Mouse (Mus musculus): ENCODE measurements around the gene P2ry4.

DNA sequence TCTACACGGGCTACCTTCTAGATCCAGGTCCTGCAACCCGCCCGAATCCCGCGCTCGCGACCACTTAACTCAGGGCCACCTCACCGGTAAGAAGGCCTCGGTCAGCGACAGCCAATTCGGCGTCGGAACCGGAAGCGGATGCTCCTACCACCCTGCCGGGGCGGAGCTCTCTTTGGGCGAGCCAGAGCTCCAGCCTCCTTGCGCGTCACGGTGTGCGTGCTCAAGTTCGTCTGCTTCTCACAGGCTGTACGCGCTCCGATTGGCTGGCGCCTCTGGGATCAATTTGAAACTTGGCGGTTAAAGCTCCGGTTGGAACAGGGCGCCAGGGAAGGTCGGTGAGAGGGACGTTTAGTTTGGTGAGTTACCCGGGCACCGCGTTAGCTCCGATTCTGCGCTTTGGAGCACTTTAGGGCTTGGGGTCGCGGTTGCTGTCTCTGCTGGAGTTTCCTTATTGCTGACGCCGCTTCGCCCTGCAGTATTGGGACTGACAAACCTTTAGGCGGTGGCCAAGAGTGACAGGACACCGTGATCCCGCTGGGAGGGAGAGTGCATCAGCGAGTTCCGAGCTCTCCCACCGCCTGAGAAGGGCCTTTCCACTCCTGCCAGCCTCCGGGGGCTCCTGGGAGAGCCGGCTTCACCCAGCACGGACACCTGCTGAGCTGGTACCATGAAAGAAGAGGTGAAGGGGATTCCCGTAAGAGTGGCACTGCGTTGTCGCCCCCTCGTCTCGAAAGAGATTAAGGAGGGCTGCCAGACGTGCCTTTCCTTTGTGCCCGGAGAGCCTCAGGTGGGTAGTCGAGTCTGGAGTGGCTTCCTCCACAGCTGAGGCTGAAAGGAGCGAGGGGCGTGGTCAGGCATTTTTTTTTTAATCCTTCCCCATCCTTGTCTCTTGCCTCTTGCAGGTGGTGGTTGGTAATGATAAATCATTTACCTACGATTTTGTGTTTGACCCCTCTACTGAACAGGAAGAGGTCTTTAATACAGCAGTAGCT is 31.4 kb upstream of the P2ry4 start, which contains the start of gene Pdzd11:
- TF ChIP-seq POLR2A (IDR thresholded peaks at IDR 0.05; ENCODE audit: insufficient read depth, low read depth, low read length) (peak; percentile 82), CTCF (IDR thresholded peaks at IDR 0.05) (no peak)

Measured in heart, adult 2 months (tissue).